Mouse (Mus musculus): ENCODE data around the gene Lrit3. TPM values are rescaled to one million over a fixed set of nuclear protein-coding genes. Genes with fewer than 3 reads are reported as not detected.

Lrit3 gene
- total and polyA plus RNA-seq, 3 experiments = not detected

DNA sequence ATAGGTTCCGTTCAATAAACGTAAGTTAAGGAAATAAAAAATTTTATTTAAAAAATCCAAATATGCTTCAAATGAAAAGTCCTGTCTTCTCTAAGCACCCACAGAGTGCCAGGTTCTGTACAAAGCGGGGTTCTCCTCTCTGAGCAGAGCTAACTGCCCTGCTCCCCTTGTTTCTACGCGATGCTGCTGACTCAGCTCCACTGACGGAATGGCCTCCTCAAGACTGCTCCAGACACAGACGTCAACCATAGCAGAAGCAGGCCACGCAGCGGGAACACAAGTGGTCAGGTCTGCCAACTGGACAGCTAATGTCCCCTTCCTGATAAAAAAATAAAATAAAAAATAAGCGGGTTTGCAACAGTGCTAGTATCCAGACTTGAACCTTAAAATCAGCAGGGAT lies 21.1 kb upstream of the Lrit3 start:
- no peaks in the 10 kb centered on the region for H3K27me3 ChIP-seq (ENCODE audit: control insufficient read depth, insufficient read depth, low read length)
- H3K36me3 ChIP-seq (ENCODE audit: control insufficient read depth, insufficient read depth, low read length) = no peaks in the 10 kb centered on the region; the same call in 1 of the 2 replicates
- intact Hi-C loops (cut with DNase I) = loop anchor here (2.0 kb wide), 1 partner anchor 254 kb away; no protein-coding TSS in a partner anchor

GRCm38 (mm10) chr3:129824146-129824545 lies 20.3 kb upstream of the Lrit3 start:
- 60% methylated on average over 4 of the region's 4 CpGs for WGBS
- intact Hi-C loops (cut with DNase I) = loop anchor here (2.0 kb wide), 1 partner anchor 255 kb away; no protein-coding TSS in a partner anchor

More for the DNA sequence above, 21.1 kb upstream of the Lrit3 start:
- no peak overlapping the region for H3K4me3 ChIP-seq
- TF ChIP-seq POLR2A (IDR thresholded peaks at IDR 0.05; ENCODE audit: insufficient read depth, low read depth, low read length) = no peak
- no peak for TF ChIP-seq CTCF (IDR thresholded peaks at IDR 0.05)
- no peak for TF ChIP-seq EP300 (IDR thresholded peaks at IDR 0.05; ENCODE audit: insufficient read depth, low read depth, low read length)
- WGBS = 88% methylated on average over 10 of the region's 10 CpGs
- no peak for DNase-seq
- H3K79me2 ChIP-seq (replicated peaks; ENCODE audit: control insufficient read depth, insufficient read depth, low read length) = 0 out of 2 replicates have a peak, but pooled peaks cover 2% of the 10 kb centered on the region
- H3K27ac ChIP-seq = no peak overlapping the region
- H3K9ac ChIP-seq (ENCODE audit: low read depth, low read length) = no peak overlapping the region
- H3K4me1 ChIP-seq (ENCODE audit: control insufficient read depth, insufficient read depth, low read length) = no peaks in the 10 kb centered on the region; the same call in none of the 2 replicates

DNA sequence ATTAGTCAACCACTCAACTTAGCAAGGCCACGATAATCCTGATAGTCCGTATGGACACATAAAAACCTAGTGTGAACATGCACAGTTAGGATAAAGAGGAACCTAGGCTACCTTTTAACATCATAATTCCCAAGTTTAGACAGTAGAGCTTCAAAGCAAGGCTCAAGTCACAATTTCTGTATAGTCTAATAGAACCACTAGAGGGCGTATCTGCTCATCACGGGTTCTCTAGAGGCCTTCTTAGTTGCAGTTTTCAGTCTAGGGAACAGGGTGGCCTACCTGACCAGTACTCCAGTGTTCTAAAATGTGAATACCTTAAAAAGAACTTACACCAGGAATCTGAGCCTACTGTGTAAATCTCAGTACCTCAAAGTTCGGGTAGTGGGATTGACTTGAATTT lies 19.5 kb upstream of the Lrit3 start:
- H3K79me2 ChIP-seq (replicated peaks; ENCODE audit: control insufficient read depth, insufficient read depth, low read length) = 0 out of 2 replicates have a peak, but pooled peaks cover 2% of the 10 kb centered on the region
- no peak overlapping the region for H3K27ac ChIP-seq
- intact Hi-C loops (cut with DNase I) = no loop called here
- no peaks in the 10 kb centered on the region for H3K27me3 ChIP-seq (ENCODE audit: control insufficient read depth, insufficient read depth, low read length)
- 56% methylated on average over 5 of the region's 5 CpGs for WGBS
- no peak for DNase-seq
- no peaks in the 10 kb centered on the region for H3K36me3 ChIP-seq (ENCODE audit: control insufficient read depth, insufficient read depth, low read length)
- H3K4me1 ChIP-seq (ENCODE audit: control insufficient read depth, insufficient read depth, low read length) = no peaks in the 10 kb centered on the region
- H3K4me3 ChIP-seq = no peak overlapping the region
- no peak overlapping the region for H3K9ac ChIP-seq (ENCODE audit: low read depth, low read length)
- TF ChIP-seq EP300 (IDR thresholded peaks at IDR 0.05; ENCODE audit: insufficient read depth, low read depth, low read length) (no peak), CTCF (IDR thresholded peaks at IDR 0.05) (peak; percentile 78)

More at GRCm38 (mm10) chr3:129824146-129824545, 20.3 kb upstream of the Lrit3 start:
- DNase-seq = peak in 1 of 2 experiments; percentile 40
- no peaks in the 10 kb centered on the region for H3K27me3 ChIP-seq (ENCODE audit: control insufficient read depth, insufficient read depth, low read length)
- 0 out of 2 replicates have a peak, but pooled peaks cover 2% of the 10 kb centered on the region for H3K79me2 ChIP-seq (replicated peaks; ENCODE audit: control insufficient read depth, insufficient read depth, low read length)
- H3K36me3 ChIP-seq (ENCODE audit: control insufficient read depth, insufficient read depth, low read length) = no peaks in the 10 kb centered on the region
- H3K27ac ChIP-seq = no peak overlapping the region
- H3K4me1 ChIP-seq (ENCODE audit: control insufficient read depth, insufficient read depth, low read length) = no peaks in the 10 kb centered on the region
- TF ChIP-seq POLR2A (IDR thresholded peaks at IDR 0.05; ENCODE audit: insufficient read depth, low read depth, low read length) = no peak
- no peak for TF ChIP-seq EP300 (IDR thresholded peaks at IDR 0.05; ENCODE audit: insufficient read depth, low read depth, low read length)
- no peak for TF ChIP-seq CTCF (IDR thresholded peaks at IDR 0.05)
- H3K9ac ChIP-seq (ENCODE audit: low read depth, low read length) = no peak overlapping the region
- no peak overlapping the region for H3K4me3 ChIP-seq

GRCm38 (mm10) chr3:129822206-129822775 lies 18.5 kb upstream of the Lrit3 start, which contains the start of gene Rrh:
Gene Rrh (minus strand): TSS chr3:129822587.
- WGBS = 94% methylated on average over 11 of the region's 11 CpGs
- Histone ChIP-seq H3K27me3 (ENCODE audit: control insufficient read depth, insufficient read depth, low read length) (no peaks in the 10 kb centered on the region), H3K36me3 (ENCODE audit: control insufficient read depth, insufficient read depth, low read length) (no peaks in the 10 kb centered on the region), H3K4me3 (no peak within 1 kb of the TSS), H3K4me1 (ENCODE audit: control insufficient read depth, insufficient read depth, low read length) (no peaks in the 10 kb centered on the region), H3K79me2 (replicated peaks; ENCODE audit: control insufficient read depth, insufficient read depth, low read length) (0 out of 2 replicates have a peak, but pooled peaks cover under 1% of the 10 kb centered on the region), H3K27ac (no peak within 1 kb of the TSS), H3K9ac (ENCODE audit: low read depth, low read length) (no peak within 1 kb of the TSS)
- intact Hi-C loops (cut with DNase I) = no loop called here
- TF ChIP-seq EP300 (IDR thresholded peaks at IDR 0.05; ENCODE audit: insufficient read depth, low read depth, low read length) (no peak), POLR2A (IDR thresholded peaks at IDR 0.05; ENCODE audit: insufficient read depth, low read depth, low read length) (no peak), CTCF (IDR thresholded peaks at IDR 0.05) (no peak)
- DNase-seq = no peak

GRCm38 (mm10) chr3:129821736-129822135 lies 17.9 kb upstream of the Lrit3 start:
- no peak overlapping the region for H3K27ac ChIP-seq
- intact Hi-C loops (cut with DNase I) = no loop called here
- no peaks in the 10 kb centered on the region for H3K27me3 ChIP-seq (ENCODE audit: control insufficient read depth, insufficient read depth, low read length)
- no peaks in the 10 kb centered on the region for H3K36me3 ChIP-seq (ENCODE audit: control insufficient read depth, insufficient read depth, low read length)
- H3K4me3 ChIP-seq = no peak overlapping the region
- DNase-seq = no peak
- TF ChIP-seq CTCF (IDR thresholded peaks at IDR 0.05) = no peak
- TF ChIP-seq EP300 (IDR thresholded peaks at IDR 0.05; ENCODE audit: insufficient read depth, low read depth, low read length) = no peak
- TF ChIP-seq POLR2A (IDR thresholded peaks at IDR 0.05; ENCODE audit: insufficient read depth, low read depth, low read length) = no peak
- no peaks in the 10 kb centered on the region for H3K4me1 ChIP-seq (ENCODE audit: control insufficient read depth, insufficient read depth, low read length)
- H3K9ac ChIP-seq (ENCODE audit: low read depth, low read length) = no peak overlapping the region
- 57% methylated on average over 8 of the region's 8 CpGs for WGBS
- no peaks in the 10 kb centered on the region for H3K79me2 ChIP-seq (replicated peaks; ENCODE audit: control insufficient read depth, insufficient read depth, low read length)

DNA sequence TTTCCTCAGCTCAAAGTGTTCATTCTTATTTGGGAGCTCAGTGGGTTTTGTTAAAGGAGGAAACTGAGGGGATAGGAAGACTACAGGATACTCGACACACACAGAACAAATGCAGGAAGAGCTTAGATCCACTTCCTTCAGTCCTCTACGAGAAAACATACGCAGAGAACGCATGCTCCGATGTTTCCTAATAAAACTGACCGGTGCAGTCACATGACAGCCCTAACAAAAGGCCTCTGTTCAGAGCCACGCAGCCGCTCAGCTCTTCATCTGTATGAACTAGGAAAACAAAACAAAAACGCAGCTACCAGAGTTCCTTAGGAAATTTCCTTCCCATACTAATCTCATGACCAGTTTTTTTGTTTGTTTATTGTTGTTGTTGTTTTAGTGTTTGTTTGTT lies 17.0 kb upstream of the Lrit3 start:
- intact Hi-C loops (cut with DNase I) = no loop called here
- no peak overlapping the region for H3K9ac ChIP-seq (ENCODE audit: low read depth, low read length)
- WGBS = 42% methylated on average over 9 of the region's 9 CpGs
- no peaks in the 10 kb centered on the region for H3K79me2 ChIP-seq (replicated peaks; ENCODE audit: control insufficient read depth, insufficient read depth, low read length)
- no peaks in the 10 kb centered on the region for H3K27me3 ChIP-seq (ENCODE audit: control insufficient read depth, insufficient read depth, low read length)
- no peaks in the 10 kb centered on the region for H3K36me3 ChIP-seq (ENCODE audit: control insufficient read depth, insufficient read depth, low read length)
- TF ChIP-seq POLR2A (IDR thresholded peaks at IDR 0.05; ENCODE audit: insufficient read depth, low read depth, low read length) (no peak), EP300 (IDR thresholded peaks at IDR 0.05; ENCODE audit: insufficient read depth, low read depth, low read length) (no peak), CTCF (IDR thresholded peaks at IDR 0.05) (no peak)
- DNase-seq = no peak
- H3K4me3 ChIP-seq = no peak overlapping the region
- no peaks in the 10 kb centered on the region for H3K4me1 ChIP-seq (ENCODE audit: control insufficient read depth, insufficient read depth, low read length)
- H3K27ac ChIP-seq = no peak overlapping the region

All from heart, adult 2 months (tissue).